In the genomic region with DNA sequence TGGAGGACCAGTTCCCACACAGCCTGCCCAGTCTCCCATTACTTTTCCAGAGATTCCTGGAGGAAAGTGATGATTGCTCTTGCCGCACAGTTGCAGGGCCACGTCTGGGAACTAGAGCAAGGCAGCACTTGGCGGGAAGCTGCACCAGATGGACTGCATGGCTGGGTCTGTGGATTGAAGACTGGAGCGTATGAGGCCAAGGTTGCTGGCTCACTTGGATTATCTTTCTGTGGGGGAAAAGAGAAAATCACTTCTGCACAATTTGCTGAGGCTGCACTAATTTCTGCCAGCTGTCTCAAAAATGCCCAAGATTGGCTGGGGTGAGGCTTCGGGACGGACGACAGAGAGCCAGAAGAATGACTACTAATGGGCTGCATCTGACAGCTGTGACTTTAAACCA, we compare ENCODE assay signal across 24 mouse cellular contexts.
DNase-seq lines count a peak whose midpoint lies in the region; ATAC-seq and TF ChIP-seq lines count a peak whose summit lies in the region.
"Had no signal": no experiment of that assay in that cellular context is flagged by ENCODE, and none has a peak within 500 bp of the region (broad histone marks: within the 10 kb centered on the region; RNA-seq: fewer than 3 reads in every experiment).

No protein-coding gene starts in this region.

- H3K27ac ChIP-seq in forebrain, embryonic 16.5 days (ENCODE audit: low read length): no peak overlapping the region
- H3K27ac ChIP-seq in forebrain, embryonic 12.5 days: no peak overlapping the region
- no peak overlapping the region for H3K27ac ChIP-seq in hindbrain, postnatal 0 days
- H3K27ac ChIP-seq in hindbrain, embryonic 13.5 days: no peak overlapping the region
- H3K27ac ChIP-seq in neural tube, embryonic 15.5 days (replicated peaks): no peak overlapping the region
- H3K27ac ChIP-seq: hindbrain, embryonic 10.5 days; limb, embryonic 13.5 days; liver, embryonic 12.5 days; midbrain, embryonic 12.5 days; stomach, embryonic 15.5 days had no signal

- no peak overlapping the region for H3K4me3 ChIP-seq in forebrain, embryonic 16.5 days (replicated peaks; ENCODE audit: low read length)
- H3K4me3 ChIP-seq in forebrain, embryonic 12.5 days (replicated peaks): no peak overlapping the region
- no peak overlapping the region for H3K4me3 ChIP-seq in hindbrain, postnatal 0 days (ENCODE audit: low read length)
- no peak overlapping the region for H3K4me3 ChIP-seq in hindbrain, embryonic 13.5 days
- H3K4me3 ChIP-seq in neural tube, embryonic 15.5 days (replicated peaks): no peak overlapping the region
- H3K4me3 ChIP-seq: heart, embryonic 12.5 days; hindbrain, embryonic 10.5 days; limb, embryonic 13.5 days; liver, embryonic 12.5 days; midbrain, embryonic 12.5 days; stomach, embryonic 15.5 days had no signal

- H3K9ac ChIP-seq in forebrain, embryonic 16.5 days (replicated peaks; ENCODE audit: low read depth, low read length): no peak overlapping the region
- no peak overlapping the region for H3K9ac ChIP-seq in forebrain, embryonic 12.5 days
- H3K9ac ChIP-seq in hindbrain, postnatal 0 days (replicated peaks; ENCODE audit: low read length): no peak overlapping the region
- no peak overlapping the region for H3K9ac ChIP-seq in hindbrain, embryonic 13.5 days
- no peak overlapping the region for H3K9ac ChIP-seq in neural tube, embryonic 15.5 days (replicated peaks)
- H3K9ac ChIP-seq: heart, embryonic 12.5 days; limb, embryonic 13.5 days; liver, embryonic 12.5 days; midbrain, embryonic 12.5 days; stomach, embryonic 15.5 days had no signal

- no peaks in the 10 kb centered on the region for H3K36me3 ChIP-seq in forebrain, embryonic 16.5 days (ENCODE audit: control insufficient read depth, insufficient read depth)
- H3K36me3 ChIP-seq in forebrain, embryonic 12.5 days (replicated peaks): no peaks in the 10 kb centered on the region
- no peaks in the 10 kb centered on the region for H3K36me3 ChIP-seq in hindbrain, postnatal 0 days (ENCODE audit: insufficient read depth, low read length)
- H3K36me3 ChIP-seq in hindbrain, embryonic 13.5 days: no peaks in the 10 kb centered on the region
- no peaks in the 10 kb centered on the region for H3K36me3 ChIP-seq in neural tube, embryonic 15.5 days
- H3K36me3 ChIP-seq: heart, embryonic 12.5 days; hindbrain, embryonic 10.5 days; limb, embryonic 13.5 days; liver, embryonic 12.5 days; midbrain, embryonic 12.5 days; stomach, embryonic 15.5 days had no signal

- H3K4me1 ChIP-seq in forebrain, embryonic 16.5 days (replicated peaks; ENCODE audit: control insufficient read depth, insufficient read depth, low read length): no peaks in the 10 kb centered on the region
- no peaks in the 10 kb centered on the region for H3K4me1 ChIP-seq in forebrain, embryonic 12.5 days
- H3K4me1 ChIP-seq in hindbrain, postnatal 0 days (ENCODE audit: insufficient read depth, low read length): no peaks in the 10 kb centered on the region
- no peaks in the 10 kb centered on the region for H3K4me1 ChIP-seq in hindbrain, embryonic 13.5 days (replicated peaks)
- no peaks in the 10 kb centered on the region for H3K4me1 ChIP-seq in neural tube, embryonic 15.5 days
- H3K4me1 ChIP-seq: heart, embryonic 12.5 days; hindbrain, embryonic 10.5 days; limb, embryonic 13.5 days; liver, embryonic 12.5 days; midbrain, embryonic 12.5 days; stomach, embryonic 15.5 days had no signal

- H3K4me2 ChIP-seq in forebrain, embryonic 16.5 days (ENCODE audit: low read length): no peak overlapping the region
- no peak overlapping the region for H3K4me2 ChIP-seq in forebrain, embryonic 12.5 days
- no peak overlapping the region for H3K4me2 ChIP-seq in hindbrain, postnatal 0 days (ENCODE audit: low read depth, low read length)
- no peak overlapping the region for H3K4me2 ChIP-seq in hindbrain, embryonic 13.5 days
- H3K4me2 ChIP-seq in neural tube, embryonic 15.5 days: no peak overlapping the region
- H3K4me2 ChIP-seq: heart, embryonic 12.5 days; limb, embryonic 13.5 days; liver, embryonic 12.5 days; midbrain, embryonic 12.5 days; stomach, embryonic 15.5 days had no signal

- DNase-seq in hindbrain, postnatal 0 days (ENCODE audit: low spot score): peak; percentile 48
- DNase-seq in left cerebral cortex, postnatal 4 days: peak; percentile 69
- DNase-seq in left cerebral cortex, postnatal 10 days (ENCODE audit: extremely low spot score in 1 of 2, low spot score in 2 of 2): no peak
- peak; percentile 14 for DNase-seq in brain, embryonic 14.5 days (ENCODE audit: low read depth)
- DNase-seq: adrenal gland, postnatal 36 days; cerebellum, adult 11-12 months; heart, adult 18-20 months; heart, postnatal 10 days; kidney, adult 8-10 months; layer of hippocampus, postnatal 36 days; lung, adult 2 months; thymus, postnatal 25 days had no signal

- TF ChIP-seq POLR2A in brain, embryonic 14.5 days (IDR thresholded peaks at IDR 0.05; ENCODE audit: borderline replicate concordance, extremely low read depth, insufficient read depth, insufficient read length, poor library complexity, severe bottlenecking): no peak

- no peaks in the 10 kb centered on the region for H3K9me3 ChIP-seq in forebrain, embryonic 16.5 days (ENCODE audit: control insufficient read depth, low read length)
- no peaks in the 10 kb centered on the region for H3K9me3 ChIP-seq in forebrain, embryonic 12.5 days
- no peaks in the 10 kb centered on the region for H3K9me3 ChIP-seq in hindbrain, postnatal 0 days (ENCODE audit: low read length)
- H3K9me3 ChIP-seq in hindbrain, embryonic 13.5 days: 0 out of 2 replicates have a peak, but pooled peaks cover 5% of the 10 kb centered on the region
- H3K9me3 ChIP-seq in neural tube, embryonic 15.5 days (replicated peaks): no peaks in the 10 kb centered on the region
- H3K9me3 ChIP-seq: midbrain, embryonic 12.5 days; stomach, embryonic 15.5 days had no signal

- intact Hi-C loops in left cerebral cortex, postnatal 4 days (cut with DNase I): no loop called here
- intact Hi-C loops in left cerebral cortex, postnatal 10 days (cut with DNase I): no loop called here

- 82% methylated on average over 7 of the region's 7 CpGs for WGBS in forebrain, embryonic 16.5 days
- WGBS in forebrain, embryonic 12.5 days: 92% methylated on average over 7 of the region's 7 CpGs
- WGBS in hindbrain, postnatal 0 days: 76% methylated on average over 7 of the region's 7 CpGs
- 88% methylated on average over 7 of the region's 7 CpGs for WGBS in hindbrain, embryonic 13.5 days
- 90% methylated on average over 7 of the region's 7 CpGs for WGBS in neural tube, embryonic 15.5 days

- TF ChIP-seq CTCF in hindbrain, postnatal 0 days (IDR thresholded peaks at IDR 0.05; ENCODE audit: low read depth): no peak
- TF ChIP-seq CTCF in brain, embryonic 14.5 days (IDR thresholded peaks at IDR 0.05; ENCODE audit: borderline replicate concordance, extremely low read depth, insufficient read depth, insufficient read length): no peak

- H3K27me3 ChIP-seq in forebrain, embryonic 16.5 days (replicated peaks; ENCODE audit: control insufficient read depth, insufficient read depth, low read length): no peaks in the 10 kb centered on the region
- H3K27me3 ChIP-seq in forebrain, embryonic 12.5 days: no peaks in the 10 kb centered on the region
- H3K27me3 ChIP-seq in hindbrain, postnatal 0 days (ENCODE audit: insufficient read depth, low read length): no peaks in the 10 kb centered on the region
- no peaks in the 10 kb centered on the region for H3K27me3 ChIP-seq in hindbrain, embryonic 13.5 days
- no peaks in the 10 kb centered on the region for H3K27me3 ChIP-seq in neural tube, embryonic 15.5 days (replicated peaks)
- H3K27me3 ChIP-seq: heart, embryonic 12.5 days; limb, embryonic 13.5 days; liver, embryonic 12.5 days; midbrain, embryonic 12.5 days; stomach, embryonic 15.5 days had no signal

- ATAC-seq in forebrain, embryonic 16.5 days: peak; percentile 28; the same call in 1 of the 2 replicates
- ATAC-seq in forebrain, embryonic 12.5 days (ENCODE audit: low FRiP score): no peak
- ATAC-seq in hindbrain, postnatal 0 days: peak; percentile 59; the same call in 1 of the 2 replicates
- no peak for ATAC-seq in hindbrain, embryonic 13.5 days (ENCODE audit: low FRiP score)
- ATAC-seq in neural tube, embryonic 15.5 days (ENCODE audit: low FRiP score): no peak
- ATAC-seq: CD4-positive, CD25-positive, alpha-beta regulatory T cell, adult 4 months; inflammation-experienced regulatory T-cells, adult 6 months; liver, embryonic 12.5 days had no signal

Comparison
In these comparisons a context has a peak if more than half of its experiments do, and no peak if none do; other contexts are left out.
1. ATAC-seq: peak in forebrain, embryonic 16.5 days (single experiment) and hindbrain, postnatal 0 days (single experiment); none in forebrain, embryonic 12.5 days (single experiment), hindbrain, embryonic 13.5 days (single experiment) and neural tube, embryonic 15.5 days (single experiment).
2. DNase-seq: peak in hindbrain, postnatal 0 days (single experiment), left cerebral cortex, postnatal 4 days (single experiment) and brain, embryonic 14.5 days (single experiment); none in left cerebral cortex, postnatal 10 days (0 of 2).